Mouse (Mus musculus) liver, embryonic 16.5 days (tissue): ENCODE results near the gene Olfr47. TPM values are rescaled to one million over a fixed set of nuclear protein-coding genes. Genes with fewer than 3 reads are reported as not detected.

Experiments
- ATAC-seq: fragments of 200-750 bp; cut with Nextera tagmentation; 2 replicates; pipeline ENCODE4 v1.8.0; 2017; ENCODE audit warnings: low read depth, mild to moderate bottlenecking, moderate number of reproducible peaks, moderate library complexity
- H3K27ac ChIP-seq: fragments of 300-500 bp; sonication (generic); 2 replicates; pipeline ENCODE4 v1.5.1; 2014; ENCODE audit warnings: mild to moderate bottlenecking, low read length
- H3K27me3 ChIP-seq: fragments of 300-500 bp; sonication (generic); 2 replicates; pipeline ENCODE4 v1.6.1; 2014; ENCODE audit warnings: low read depth, low read length, mixed read lengths; ENCODE audit not compliant: control insufficient read depth, insufficient read depth
- H3K36me3 ChIP-seq: fragments of 300-500 bp; sonication (generic); 2 replicates; pipeline ENCODE4 v1.6.1; 2014; ENCODE audit warnings: mild to moderate bottlenecking; ENCODE audit not compliant: control insufficient read depth, insufficient read depth
- H3K4me1 ChIP-seq: fragments of 300-500 bp; sonication (generic); 2 replicates; pipeline ENCODE4 v1.6.1; 2014; ENCODE audit warnings: low read depth, low read length, mixed read lengths; ENCODE audit not compliant: control insufficient read depth
- H3K4me2 ChIP-seq: fragments of 300-500 bp; sonication (generic); 2 replicates; pipeline ENCODE4 v1.6.1; 2014; ENCODE audit warnings: low read depth, low read length, mixed read lengths
- H3K4me3 ChIP-seq: fragments of 300-500 bp; sonication (generic); 2 replicates; pipeline ENCODE4 v1.5.1; 2014; ENCODE audit warnings: low read depth, mild to moderate bottlenecking, low read length
- H3K9ac ChIP-seq: fragments of 300-500 bp; sonication (generic); 2 replicates; pipeline ENCODE4 v1.6.1; 2014; ENCODE audit warnings: low read depth, low read length
- H3K9me3 ChIP-seq: fragments of 300-500 bp; sonication (generic); replicated peaks from 2 replicates; pipeline ENCODE4 v1.6.1; 2016; ENCODE audit warnings: low read length; ENCODE audit not compliant: control insufficient read depth
- WGBS: fragments of 180-500 bp; shearing (Covaris S2); extraction: QIAGEN DNeasy Blood & Tissue Kit; methylation state at CpG from one replicate; pipeline ENCODE4 v1.1.7; 2014; ENCODE audit not compliant: insufficient replicate concordance; 5-methylcytosine and 5-hydroxymethylcytosine counted together
- polyA plus RNA-seq: library from polyadenylated mRNA; unstranded; fragments of >200 nt; fragmentation: Nextera tagmentation; extraction: Ambion mirVana; gene quantifications from 2 replicates; pipeline ENCODE4 v1.2.1, GENCODE M21; 2015

Olfr47 gene
- polyA plus RNA-seq, 1 experiment from 2014 or later: not detected

GRCm38 (mm10) chr6:43254193-43254926 is 23.0 kb downstream of the Olfr47 start:
- H3K4me3 ChIP-seq: no peak overlapping the region
- H3K9me3 ChIP-seq: no peaks in the 10 kb centered on the region
- no peaks in the 10 kb centered on the region for H3K36me3 ChIP-seq
- ATAC-seq: no peak
- no peak overlapping the region for H3K4me2 ChIP-seq
- 57% methylated on average over 7 of the region's 7 CpGs for WGBS
- H3K9ac ChIP-seq: no peak overlapping the region
- H3K27me3 ChIP-seq: no peaks in the 10 kb centered on the region
- H3K27ac ChIP-seq: no peak overlapping the region
- no peaks in the 10 kb centered on the region for H3K4me1 ChIP-seq

GRCm38 (mm10) chr6:43260756-43261155 is 29.4 kb downstream of the Olfr47 start:
- no peak overlapping the region for H3K4me3 ChIP-seq
- H3K9ac ChIP-seq: no peak overlapping the region
- H3K4me2 ChIP-seq: no peak overlapping the region
- no peak for ATAC-seq
- peaks cover 8% of the 10 kb centered on the region for H3K27me3 ChIP-seq
- H3K36me3 ChIP-seq: no peaks in the 10 kb centered on the region
- no peaks in the 10 kb centered on the region for H3K9me3 ChIP-seq
- no peaks in the 10 kb centered on the region for H3K4me1 ChIP-seq
- 30% methylated on average over 2 of the region's 2 CpGs for WGBS
- no peak overlapping the region for H3K27ac ChIP-seq

DNA sequence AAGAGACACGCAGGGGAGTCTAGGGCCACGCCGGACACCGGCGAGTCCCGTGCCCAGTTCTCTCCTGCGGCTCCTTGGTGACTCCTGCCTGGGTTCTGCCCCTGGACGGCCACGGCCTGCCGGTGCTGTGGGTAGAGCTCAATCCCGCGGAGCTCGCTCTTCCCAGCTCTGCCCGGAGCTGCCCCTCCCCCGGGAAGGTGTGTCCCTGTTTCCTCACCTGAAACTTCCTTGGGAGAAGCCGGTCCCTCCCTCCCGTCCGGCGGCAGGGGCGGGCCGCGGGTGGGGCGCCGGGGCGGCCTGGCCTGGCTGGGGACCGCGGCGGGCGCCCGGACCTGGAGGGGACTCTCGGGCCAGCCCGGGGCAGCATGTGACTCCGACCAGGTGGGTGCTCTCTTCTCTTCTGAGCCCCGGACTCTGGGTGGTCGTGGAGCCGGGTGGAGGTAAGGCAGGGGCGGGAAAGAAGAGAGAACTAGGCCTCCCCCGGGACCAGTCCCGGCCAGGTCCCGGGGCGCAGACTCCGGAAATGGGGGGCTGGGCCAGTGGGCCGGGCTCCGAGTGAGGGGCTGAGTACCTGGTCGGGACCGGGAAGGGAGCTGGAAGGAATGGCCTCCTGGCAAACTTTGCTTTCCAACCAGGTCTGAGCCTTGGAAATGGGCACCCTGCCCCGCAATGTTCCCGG is 34.2 kb downstream of the Olfr47 start, which contains the start of gene Arhgef5:
Gene Arhgef5, plus strand, starts transcription at position 220 of the 679 bp plus-strand sequence.
- Histone ChIP-seq H3K36me3 (no peaks in the 10 kb centered on the region), H3K27me3 (peaks cover 10% of the 10 kb centered on the region), H3K4me2 (peak within 1 kb of the TSS; percentile 51), H3K9me3 (no peaks in the 10 kb centered on the region), H3K4me1 (no peaks in the 10 kb centered on the region), H3K9ac (peak within 1 kb of the TSS; percentile 46), H3K27ac (no peak within 1 kb of the TSS; the same call in 1 of the 2 replicates), H3K4me3 (peak within 1 kb of the TSS; percentile 58)
- WGBS: 1% methylated on average over 41 of the region's 48 CpGs
- peak; percentile 82 for ATAC-seq

GRCm38 (mm10) chr6:43266356-43266755 is 35.0 kb downstream of the Olfr47 start:
- peak overlapping the region; percentile 58 for H3K4me3 ChIP-seq
- H3K27ac ChIP-seq: no peak overlapping the region; the same call in 1 of the 2 replicates
- H3K4me1 ChIP-seq: no peaks in the 10 kb centered on the region
- H3K9me3 ChIP-seq: no peaks in the 10 kb centered on the region
- no peak overlapping the region for H3K9ac ChIP-seq
- no peaks in the 10 kb centered on the region for H3K36me3 ChIP-seq
- 3% methylated on average over 8 of the region's 8 CpGs for WGBS
- peak overlapping the region; percentile 51 for H3K4me2 ChIP-seq
- H3K27me3 ChIP-seq: peaks cover 10% of the 10 kb centered on the region
- ATAC-seq: peak; percentile 58

DNA sequence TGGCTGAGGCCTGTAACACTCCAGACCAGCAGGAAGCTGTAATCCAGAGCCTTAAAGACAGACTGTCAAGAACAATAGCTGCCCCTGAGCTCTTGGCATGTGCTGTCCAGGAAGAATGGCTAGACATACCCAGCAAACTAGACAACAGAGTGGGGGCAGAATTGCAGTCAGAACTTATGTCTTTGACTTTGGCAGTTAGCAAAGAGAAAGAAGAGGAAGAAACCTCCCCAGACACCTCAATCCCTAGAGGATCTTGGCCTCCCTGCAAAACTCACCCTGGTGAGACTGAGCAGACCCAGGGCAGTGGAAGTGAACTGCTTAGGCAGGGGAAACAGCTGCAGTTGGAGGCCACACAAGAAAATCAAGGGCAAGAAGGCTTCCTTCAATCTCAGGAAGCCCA is 41.3 kb downstream of the Olfr47 start:
- ATAC-seq: 0 out of 2 replicates have a peak, but pooled peaks have one; percentile 16
- no peak overlapping the region for H3K4me2 ChIP-seq
- no peak overlapping the region for H3K27ac ChIP-seq
- H3K36me3 ChIP-seq: no peaks in the 10 kb centered on the region
- no peaks in the 10 kb centered on the region for H3K4me1 ChIP-seq
- H3K27me3 ChIP-seq: no peaks in the 10 kb centered on the region
- no peak overlapping the region for H3K9ac ChIP-seq
- no peak overlapping the region for H3K4me3 ChIP-seq
- H3K9me3 ChIP-seq: no peaks in the 10 kb centered on the region

DNA sequence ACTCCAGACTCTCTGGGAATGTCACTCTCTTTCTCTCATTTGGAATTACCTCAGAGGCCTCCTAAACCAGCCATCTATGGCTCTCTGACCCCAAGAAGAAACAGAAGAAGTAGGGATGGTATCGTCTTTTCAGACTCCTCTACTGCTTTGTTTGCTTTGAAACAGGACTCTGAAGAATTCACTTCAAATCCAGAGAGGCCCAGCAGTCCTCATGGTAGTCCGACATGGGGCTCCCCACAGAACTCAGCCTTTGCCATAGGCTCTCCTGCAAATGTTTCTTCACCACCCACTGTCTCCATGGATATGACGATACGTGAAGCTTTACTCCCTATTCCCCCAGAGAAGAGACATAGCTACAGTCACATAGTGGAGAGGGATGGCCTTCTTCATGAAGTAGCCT is 42.8 kb downstream of the Olfr47 start:
- Histone ChIP-seq H3K4me2 (no peak overlapping the region), H3K27me3 (no peaks in the 10 kb centered on the region), H3K27ac (no peak overlapping the region), H3K36me3 (no peaks in the 10 kb centered on the region), H3K9ac (no peak overlapping the region), H3K9me3 (no peaks in the 10 kb centered on the region), H3K4me1 (no peaks in the 10 kb centered on the region), H3K4me3 (no peak overlapping the region)
- 63% methylated on average over 4 of the region's 4 CpGs for WGBS
- no peak for ATAC-seq

DNA sequence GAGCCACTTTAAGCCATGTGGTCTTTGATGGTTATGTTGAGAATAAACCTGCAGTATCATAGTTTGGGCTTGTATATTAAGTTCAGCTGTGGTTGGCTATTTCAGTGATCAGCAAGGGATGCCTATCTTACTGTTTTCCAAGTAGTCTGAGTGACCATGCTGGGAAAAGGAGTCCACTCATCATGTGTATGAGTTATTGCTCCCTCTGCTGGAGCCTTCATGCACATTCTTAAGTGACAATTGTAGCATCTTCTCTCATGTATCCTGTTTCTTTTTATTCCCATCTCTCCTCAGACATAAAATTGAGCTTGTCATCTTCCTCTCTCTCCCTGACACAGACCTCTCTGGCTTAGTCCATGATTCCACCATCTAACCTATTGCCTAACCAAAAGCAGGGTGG is 46.9 kb downstream of the Olfr47 start:
- H3K4me3 ChIP-seq: no peak overlapping the region
- no peak overlapping the region for H3K4me2 ChIP-seq
- no peaks in the 10 kb centered on the region for H3K4me1 ChIP-seq
- no peaks in the 10 kb centered on the region for H3K36me3 ChIP-seq
- H3K27ac ChIP-seq: no peak overlapping the region
- H3K27me3 ChIP-seq: no peaks in the 10 kb centered on the region
- H3K9ac ChIP-seq: no peak overlapping the region
- ATAC-seq: no peak
- no peaks in the 10 kb centered on the region for H3K9me3 ChIP-seq

- WGBS: 66% methylated on average over 5 of the region's 5 CpGs
- Histone ChIP-seq H3K4me1 (no peaks in the 10 kb centered on the region), H3K9me3 (no peaks in the 10 kb centered on the region), H3K9ac (no peak overlapping the region), H3K27ac (no peak overlapping the region), H3K27me3 (no peaks in the 10 kb centered on the region), H3K4me2 (no peak overlapping the region), H3K4me3 (no peak overlapping the region), H3K36me3 (no peaks in the 10 kb centered on the region)
- no peak for ATAC-seq
Observed at GRCm38 (mm10) chr6:43280481-43280880, 49.2 kb downstream of the Olfr47 start.
